Mouse (Mus musculus) telencephalon, adult 2 months (tissue): Measurements from ENCODE around the gene Gm37419.

Experiments used
- DNase-seq: peaks from one replicate; pipeline ENCODE4 v3.0.0-alpha.2; 2011; ENCODE audit warnings: low read depth, low spot score

Gene Gm37419

DNA sequence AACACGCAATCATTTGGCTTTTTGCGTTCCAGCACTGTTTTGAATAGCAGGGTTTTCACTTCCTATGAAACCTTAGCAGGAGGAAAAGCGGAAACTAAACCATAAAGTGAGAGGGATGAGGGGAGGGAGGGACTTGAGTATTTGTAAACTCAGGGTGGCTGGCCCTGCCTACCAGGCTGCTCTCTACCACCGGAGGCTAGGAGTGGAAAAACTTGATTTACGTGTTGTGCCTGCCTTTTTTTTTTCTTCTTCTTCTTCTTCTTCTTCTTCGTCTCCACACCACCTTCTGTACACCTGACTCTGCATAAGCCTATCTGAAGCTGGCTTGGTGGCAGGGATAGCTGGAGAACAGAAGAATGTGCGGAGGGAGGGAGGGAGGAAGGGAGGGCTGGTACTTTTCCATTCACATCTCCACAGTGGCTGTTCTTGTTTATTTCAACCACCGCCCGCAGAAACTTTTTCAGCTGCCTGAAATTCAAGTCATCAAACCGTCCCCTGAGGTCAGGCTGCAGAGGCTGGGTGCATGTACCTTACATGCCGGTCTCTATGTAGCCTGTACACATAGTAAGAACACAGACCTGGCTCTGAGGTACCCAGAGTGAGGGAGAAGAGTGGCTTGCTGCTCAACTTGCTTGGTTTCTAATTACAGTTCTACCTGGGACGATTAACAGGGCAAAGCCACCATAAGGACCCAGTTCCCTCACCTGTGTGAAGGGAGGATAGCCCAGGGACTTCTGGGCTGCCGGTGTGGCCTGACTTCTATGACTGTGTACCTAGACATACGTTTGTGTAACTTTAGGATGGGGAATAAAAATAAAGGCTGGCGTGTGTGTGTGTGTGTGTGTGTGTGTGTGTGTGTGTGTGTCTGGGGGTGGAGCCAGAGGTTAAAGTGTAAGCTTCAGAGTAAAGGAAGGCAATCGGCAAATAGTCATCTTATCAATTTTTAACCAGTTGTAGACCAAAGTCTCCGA is 5.4 kb downstream of the Gm37419 start:
- no peak for DNase-seq

DNA sequence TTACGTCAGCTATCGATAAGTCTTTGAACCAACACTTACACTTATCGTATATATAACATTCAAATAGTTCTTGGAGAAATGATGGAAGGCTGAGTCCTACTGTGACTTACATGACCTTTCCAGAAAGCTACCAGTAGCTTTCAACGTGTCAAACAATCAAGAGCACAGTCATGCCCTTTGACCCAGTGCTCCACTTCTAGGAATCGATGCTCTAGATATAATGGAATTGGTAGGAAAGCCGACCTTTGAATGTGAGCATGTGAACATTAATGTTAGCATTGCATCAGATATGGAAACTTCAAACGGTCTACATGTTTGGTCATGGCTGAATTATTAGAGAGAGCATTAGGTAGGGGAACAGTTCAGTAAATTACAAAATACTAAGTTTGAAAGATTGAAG is 8.1 kb downstream of the Gm37419 start:
- no peak for DNase-seq

DNA sequence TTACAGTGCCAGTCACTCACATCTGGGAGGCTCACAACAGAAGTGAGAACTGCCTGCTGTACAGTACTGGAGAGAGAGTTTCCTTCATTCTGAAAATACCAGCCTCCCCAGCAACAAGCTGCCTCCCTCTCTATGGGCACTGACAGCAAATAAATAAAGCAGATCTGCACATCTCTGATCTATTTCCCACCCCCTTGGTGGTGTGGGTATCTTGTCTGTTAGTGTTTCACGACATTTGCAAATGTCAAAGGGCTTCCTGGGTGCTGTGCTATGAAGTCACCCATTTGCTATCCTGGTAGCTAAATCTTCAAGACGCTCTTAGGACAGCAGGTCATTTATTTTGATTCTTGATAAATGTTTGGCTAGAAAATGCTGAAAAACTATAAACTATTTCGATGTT is 8.9 kb downstream of the Gm37419 start:
- no peak for DNase-seq

DNA sequence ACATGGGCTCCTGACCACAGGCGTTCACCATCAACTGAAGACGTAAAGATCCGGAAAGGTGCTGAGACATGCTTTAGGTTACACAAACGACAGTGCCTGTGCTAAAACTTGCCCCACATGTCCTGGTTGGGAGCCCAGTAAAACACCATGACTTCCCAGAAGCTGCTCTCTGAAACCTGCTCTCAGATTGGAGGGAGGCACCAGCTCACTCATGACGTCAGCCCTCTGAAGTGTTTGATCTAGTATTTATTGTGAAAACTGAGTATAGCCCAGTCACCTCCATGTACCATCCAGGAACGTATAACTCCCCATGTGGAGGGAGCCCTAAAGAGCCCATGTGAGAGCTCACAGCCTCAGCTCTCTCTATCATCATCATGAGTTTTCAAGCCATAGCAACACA is 9.6 kb downstream of the Gm37419 start:
- DNase-seq = no peak

DNA sequence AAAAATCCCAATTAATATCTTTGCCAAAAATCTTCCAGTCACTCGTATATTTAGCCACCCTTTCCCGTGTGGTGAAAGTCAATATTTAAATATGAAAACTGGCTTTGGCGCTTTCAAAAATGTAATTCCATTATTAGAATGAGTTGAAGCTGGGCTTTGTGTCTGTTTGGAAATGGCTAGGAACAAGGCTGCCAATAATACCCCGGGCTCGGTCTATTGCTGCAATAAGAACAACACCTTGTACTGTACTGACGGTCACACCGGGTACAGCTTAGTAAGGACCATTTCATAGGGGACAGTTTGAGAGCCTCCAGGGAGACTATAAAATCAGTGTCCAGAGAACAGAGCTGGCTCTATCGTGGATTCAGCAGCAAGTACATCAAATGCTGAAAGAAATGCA is 17.6 kb downstream of the Gm37419 start:
- no peak for DNase-seq

DNA sequence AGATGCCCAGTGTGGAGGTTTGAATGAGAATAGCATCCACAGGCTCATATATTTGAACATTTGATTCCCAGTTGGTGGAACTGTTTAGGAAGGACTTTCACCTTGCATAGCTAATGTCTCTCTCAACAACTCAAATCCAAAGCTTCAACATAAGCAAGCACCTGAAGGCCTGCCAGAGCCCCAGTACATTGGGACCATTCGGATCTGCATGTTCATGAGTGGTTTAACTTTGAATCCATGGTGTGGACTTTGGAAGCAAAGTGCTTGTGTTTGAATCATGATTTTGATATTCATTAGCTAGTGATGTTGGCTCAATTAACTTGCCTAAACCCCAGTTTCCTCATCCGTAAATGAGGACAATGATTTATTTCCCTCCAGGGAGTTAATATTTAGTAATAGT is 21.6 kb downstream of the Gm37419 start:
- DNase-seq = no peak

DNA sequence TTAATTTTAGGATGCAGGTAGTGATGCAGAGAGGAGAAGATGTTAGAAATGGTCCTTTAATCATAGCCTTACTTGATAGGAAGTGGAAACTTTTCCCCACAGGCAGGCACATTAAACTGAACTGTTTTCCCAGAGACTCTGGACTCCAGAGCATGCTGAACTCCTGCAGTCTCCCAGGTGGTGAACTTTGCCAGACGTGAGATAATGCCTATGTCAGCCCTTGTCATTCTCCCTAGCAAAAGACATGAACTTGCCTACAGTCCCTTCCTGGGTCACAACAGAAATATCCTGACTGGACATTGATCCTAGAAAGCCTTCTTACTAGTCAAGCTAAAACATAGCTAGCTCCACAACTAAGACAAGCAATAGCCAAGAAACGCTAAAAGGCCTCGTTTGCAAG is 23.0 kb downstream of the Gm37419 start:
- no peak for DNase-seq

DNA sequence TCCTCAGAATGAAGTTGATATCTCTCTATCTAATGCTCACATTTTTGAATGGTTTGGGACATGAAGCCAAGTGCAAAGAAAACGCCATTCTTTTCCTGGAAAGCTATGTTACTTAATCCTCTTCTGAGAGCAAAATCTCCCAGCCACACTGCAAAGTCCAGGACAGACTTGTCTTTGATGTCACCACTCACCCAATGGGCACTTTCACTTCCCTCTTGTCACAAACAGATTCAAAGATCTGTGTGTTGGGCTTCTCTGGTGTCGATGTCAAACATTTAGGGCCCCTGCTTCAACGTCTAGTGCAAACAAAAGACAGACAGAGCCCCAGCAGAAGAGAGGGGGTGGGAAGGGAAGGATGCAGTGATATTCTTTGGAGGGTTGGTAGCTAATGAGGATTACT is 23.8 kb downstream of the Gm37419 start:
- no peak for DNase-seq

DNA sequence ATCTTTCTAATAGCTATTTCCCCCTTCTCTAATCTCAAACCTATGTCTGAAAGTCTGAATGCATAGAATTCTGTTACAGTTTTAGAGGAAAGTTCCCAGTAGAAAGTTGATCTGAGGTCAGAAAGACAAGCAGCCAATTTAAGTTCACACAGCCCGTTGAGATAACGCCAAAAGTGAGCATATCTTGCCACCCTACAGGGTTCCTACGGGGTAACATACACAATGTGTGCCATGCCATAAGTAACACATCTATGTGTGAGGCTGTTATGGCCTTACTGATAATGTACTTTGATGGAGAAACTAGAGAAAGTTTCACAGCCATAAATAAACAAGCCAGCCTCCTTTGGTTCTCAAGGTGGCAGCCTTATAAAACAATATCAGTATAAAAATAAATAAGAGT is 26.1 kb downstream of the Gm37419 start:
- DNase-seq = no peak

DNA sequence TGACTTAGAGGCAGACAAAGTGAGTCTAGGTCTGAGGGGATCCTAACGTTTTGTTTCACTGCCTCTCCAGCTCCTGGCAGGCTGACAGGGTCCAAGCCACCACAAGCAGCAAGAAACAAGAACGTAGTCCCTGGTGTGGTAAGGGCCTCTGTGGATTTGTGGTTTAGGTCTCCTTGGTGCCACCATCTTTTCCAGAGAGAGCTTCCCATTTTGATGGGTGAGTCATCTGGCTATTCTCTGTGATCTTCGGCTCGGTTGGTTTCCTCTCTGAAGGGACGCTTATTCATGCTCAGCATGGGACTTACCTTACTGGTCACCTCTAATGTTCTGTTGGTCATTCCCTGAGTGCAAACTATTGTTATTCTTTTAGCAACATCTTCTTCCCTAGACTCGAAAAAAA is 28.0 kb downstream of the Gm37419 start:
- no peak for DNase-seq

DNA sequence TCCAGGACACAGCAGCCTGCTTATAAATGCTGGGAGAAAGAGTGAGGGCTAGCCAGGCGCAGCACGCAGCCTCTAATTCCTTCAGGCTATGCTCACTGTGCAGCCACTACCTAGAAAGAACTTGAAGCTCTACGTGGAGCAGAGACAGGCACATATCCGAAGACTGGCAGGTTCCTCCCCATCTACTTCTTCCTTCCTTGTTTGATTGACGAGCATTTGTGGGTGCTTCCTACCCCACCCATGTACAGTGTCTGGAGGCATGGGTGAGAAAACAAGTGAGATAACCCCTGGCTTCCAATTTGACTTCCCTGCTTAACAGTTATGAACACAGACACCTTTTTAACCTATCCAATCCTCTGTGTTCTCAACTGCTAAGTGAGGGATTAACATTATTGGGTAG is 28.5 kb downstream of the Gm37419 start:
- DNase-seq = no peak

DNA sequence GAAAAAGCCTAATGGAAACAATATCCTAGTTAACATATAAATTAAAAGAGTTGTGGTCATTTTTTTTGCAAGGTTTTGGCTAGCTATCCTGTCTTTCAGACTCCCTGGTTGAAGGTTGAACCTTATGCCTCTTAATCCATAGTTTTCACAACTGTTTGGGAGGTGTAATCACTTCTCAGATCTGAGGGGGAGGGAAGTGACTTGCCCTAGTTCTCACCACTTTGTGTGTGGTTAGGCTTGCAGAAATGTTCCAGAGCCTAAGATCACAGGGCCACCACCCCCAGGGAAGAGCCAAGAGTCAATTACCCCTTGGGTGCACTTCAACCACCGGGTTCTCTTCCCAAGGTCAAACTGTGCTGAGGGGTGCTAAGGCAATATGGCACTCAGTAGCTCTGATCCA is 33.4 kb downstream of the Gm37419 start:
- no peak for DNase-seq

DNA sequence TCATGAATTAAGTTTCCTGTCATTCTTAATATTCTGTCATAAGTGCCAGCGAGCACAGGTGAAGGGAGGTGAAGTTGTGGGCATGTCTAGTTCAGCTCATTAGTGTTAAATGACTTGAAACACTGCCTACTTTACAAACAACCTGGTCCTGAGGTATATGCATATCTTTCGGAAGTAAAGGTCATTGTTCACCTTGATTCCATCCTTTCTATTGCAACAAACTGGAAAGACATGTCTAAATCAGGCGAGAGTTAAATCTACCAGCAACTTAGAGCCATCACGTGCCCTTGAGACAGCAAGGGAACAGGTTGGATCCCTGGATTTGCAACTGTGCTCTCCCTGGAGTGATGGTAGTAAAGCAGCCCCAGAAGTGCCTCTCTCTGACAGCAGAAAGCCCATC is 34.3 kb downstream of the Gm37419 start:
- DNase-seq = no peak

DNA sequence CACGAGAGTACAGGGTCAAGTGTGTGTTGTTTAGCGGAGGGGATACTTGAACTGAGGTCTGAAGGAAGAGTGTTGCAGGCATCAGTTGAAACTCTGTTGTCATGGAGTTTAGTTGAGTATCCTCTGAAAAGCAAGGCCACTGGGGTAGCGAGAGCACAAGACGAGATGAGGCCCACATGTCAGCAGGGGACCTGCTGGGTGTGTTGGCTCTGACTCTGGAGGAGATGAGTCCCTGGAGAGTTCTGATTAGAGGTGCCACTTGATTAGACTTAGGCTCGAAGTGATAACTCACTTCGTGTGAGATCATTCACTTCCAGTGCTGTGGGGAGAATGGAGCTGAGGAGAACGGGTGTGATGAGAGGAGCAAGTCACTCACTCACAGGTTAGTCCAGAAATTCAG is 37.2 kb downstream of the Gm37419 start:
- no peak for DNase-seq

DNA sequence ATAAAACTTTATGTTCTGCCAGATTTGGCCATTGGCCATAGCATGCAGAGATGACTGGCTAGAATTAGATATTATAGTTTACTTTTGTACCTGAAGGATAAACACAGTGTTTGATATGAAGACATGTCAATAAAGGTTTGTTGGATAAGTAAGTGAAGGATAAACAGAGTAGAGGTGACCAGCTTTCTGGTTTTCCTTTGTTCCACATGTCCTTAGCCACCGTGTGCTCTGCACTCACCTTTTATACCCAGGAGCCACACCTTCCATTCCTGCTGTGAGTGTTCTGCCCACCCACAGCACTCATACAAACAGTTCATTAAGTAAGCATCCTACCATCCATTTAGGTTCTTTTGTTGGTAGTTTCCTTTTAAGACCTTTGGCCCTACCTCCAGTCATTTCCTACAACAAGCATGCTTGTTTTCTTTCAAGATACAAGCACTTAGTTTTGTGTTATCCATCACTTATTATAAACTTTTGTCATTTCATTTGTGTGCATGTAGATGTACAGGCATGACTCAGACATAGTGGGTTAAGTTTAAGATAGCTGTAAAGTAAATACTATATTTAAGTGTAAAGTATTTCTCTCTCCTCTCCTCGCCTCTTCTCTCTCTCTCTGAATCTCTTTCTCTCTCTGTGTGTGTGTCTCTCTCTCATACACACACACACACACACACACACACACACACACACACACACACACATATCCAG is 41.8 kb downstream of the Gm37419 start:
- DNase-seq = no peak

DNA sequence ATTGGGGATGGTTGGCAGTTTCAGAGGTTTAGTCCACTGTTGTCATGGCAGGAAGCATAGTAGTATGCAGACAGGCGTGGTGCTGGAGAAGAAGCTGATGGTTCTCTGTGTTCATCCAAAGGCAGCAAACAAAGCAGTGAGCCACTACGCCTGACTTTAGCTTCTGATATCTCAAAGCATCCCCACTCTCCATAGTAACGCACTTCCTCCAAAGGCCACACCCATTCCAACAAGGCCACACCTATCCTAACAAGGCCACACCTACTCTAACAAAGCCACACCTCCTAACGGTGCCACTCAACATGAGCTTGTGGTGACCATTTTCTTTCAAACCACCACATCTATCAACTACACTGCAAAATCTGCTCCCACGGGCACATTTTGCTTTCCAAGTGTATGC is 45.0 kb downstream of the Gm37419 start:
- DNase-seq = no peak

DNA sequence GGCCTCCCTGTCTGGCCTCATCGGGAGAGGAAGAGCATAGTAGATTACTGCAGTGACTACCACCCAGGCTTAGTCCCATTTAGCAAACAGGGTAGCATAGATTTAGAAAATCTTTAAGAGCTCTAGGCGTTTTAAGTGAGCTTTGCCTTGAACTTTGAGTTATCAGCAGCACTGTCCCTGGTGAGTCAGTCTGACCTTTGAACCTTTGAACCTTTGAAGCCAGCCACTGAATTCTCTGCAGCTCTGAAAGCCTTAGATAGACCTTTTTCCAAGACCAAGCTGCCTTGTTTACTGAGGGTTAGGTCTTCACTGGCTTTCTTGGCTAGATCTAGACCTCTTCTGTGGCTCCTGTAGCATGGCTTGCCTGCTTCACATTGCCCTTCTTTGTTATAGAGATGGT is 46.2 kb downstream of the Gm37419 start:
- DNase-seq = no peak

DNA sequence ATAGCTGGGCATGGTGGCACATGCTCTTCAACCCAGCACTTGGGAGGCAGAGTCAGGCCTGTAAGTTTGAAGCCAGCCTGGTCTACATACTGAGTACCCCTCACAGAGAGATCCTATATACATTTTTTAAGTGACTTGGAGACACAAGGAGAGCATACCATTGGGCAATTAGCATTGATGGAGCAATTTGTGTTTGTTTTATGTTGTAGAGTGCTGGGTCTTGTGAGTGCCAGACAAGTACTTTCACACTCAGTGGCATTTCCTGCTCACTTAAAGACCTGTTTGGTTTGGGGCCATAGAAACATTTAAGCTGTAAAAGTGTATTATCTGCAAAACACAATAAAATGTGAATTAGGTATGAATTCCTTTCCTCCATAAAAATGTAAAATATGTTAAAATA is 47.5 kb downstream of the Gm37419 start:
- DNase-seq = no peak

DNA sequence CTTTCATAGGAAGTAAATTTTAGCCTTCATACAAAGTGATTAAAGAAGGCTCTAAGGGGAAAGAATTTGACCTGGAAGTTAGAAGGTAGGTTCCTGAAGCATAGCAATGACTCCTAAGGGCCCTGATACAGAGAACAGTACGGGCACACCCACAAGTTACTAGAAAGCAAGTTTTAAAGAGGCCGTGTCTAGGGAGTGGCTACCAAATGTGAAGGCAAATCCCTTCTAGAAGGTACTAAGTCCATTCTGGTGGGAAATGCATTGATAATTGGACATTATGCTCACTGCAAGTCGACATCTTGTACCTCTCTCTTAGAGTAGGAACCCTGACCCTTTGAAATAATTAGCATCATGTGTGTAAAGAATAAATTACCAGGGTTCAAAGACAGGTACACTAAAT is 48.1 kb downstream of the Gm37419 start:
- no peak for DNase-seq
